Mouse (Mus musculus): ENCODE data around the gene Chil3. TPM values are rescaled to one million over a fixed set of nuclear protein-coding genes. Genes with fewer than 3 reads are reported as not detected.
"Not testable (repeated sequence)": the region's sequence is repeated elsewhere in the genome, so short reads cannot be mapped to it uniquely, and the experiment has no call there.

Gene Chil3
- not detected for total RNA-seq (2021)

DNA sequence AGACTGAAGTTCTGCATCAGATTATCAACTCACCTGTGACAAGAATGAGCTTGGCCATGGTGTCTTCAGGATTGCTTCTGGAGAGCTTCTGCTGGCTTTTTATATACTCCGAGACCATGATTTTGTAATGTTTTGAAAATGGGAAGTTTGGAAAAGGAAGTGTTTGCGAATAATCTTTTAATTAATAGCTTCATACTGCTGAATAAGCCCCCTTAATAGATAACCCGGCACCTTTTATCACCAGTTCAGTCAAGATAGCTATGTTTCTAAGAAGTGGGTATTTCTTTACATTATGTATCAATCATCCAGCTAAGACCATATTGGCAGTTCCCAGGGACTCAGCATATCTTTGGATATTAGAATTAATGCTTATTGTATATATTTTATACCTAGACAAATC, at the start of gene Chil3:
Gene Chil3 (minus strand): TSS at position 101 of the 400 bp plus-strand sequence.
- intact Hi-C loops (cut with DNase I) = no loop called here
- no peak for DNase-seq

DNA sequence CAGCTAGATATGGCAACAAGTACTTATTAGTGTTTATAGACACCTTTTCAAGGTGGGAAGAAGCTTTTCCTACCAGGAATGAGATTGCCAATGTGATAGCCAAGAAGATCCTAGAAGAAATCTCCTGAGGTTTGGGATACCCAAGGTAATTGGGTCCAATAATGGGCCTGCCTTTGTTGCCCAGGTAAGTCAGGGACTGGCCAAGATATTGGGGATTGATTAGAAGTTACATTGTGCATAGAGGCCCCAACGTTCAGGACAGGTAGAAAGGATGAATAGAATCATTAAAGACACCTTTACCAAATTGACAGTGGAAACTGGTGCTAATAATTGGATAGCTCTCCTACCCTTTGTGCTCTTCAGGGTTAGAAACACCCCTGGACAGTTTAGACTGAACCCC, 30.7 kb upstream of the Chil3 start:
- DNase-seq; intact Hi-C loops (cut with DNase I): not testable (repeated sequence)

GRCm38 (mm10) chr3:106197246-106197645, 29.9 kb upstream of the Chil3 start:
- intact Hi-C loops (cut with DNase I); DNase-seq: not testable (repeated sequence)

- intact Hi-C loops (cut with DNase I) = no loop called here
- DNase-seq = no peak
Observed at GRCm38 (mm10) chr3:106196276-106196675, 28.9 kb upstream of the Chil3 start.

DNA sequence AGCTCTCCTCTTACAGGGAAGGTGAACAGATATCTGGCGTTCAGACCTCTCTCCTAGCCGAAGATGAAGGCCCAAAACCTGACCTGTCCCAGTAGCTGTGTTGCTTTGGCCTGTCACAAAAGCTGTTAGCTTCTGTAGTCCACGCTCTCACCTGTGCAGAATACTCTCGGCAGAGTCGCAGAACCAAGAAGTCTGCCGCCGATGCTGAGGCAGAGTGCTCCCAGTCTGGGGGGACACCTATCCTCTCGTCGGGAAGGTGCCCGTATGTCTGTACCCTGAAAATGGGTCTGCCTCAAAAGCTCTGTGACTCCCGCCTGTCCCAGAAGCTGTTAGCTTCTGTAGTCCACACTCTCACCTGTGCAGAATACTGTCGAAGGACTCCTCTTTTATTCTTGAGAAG, 28.1 kb upstream of the Chil3 start:
- intact Hi-C loops (cut with DNase I) = no loop called here
- DNase-seq = no peak

- no peak for DNase-seq
- intact Hi-C loops (cut with DNase I) = no loop called here
Observed at GRCm38 (mm10) chr3:106187991-106188390, 20.6 kb upstream of the Chil3 start.

DNA sequence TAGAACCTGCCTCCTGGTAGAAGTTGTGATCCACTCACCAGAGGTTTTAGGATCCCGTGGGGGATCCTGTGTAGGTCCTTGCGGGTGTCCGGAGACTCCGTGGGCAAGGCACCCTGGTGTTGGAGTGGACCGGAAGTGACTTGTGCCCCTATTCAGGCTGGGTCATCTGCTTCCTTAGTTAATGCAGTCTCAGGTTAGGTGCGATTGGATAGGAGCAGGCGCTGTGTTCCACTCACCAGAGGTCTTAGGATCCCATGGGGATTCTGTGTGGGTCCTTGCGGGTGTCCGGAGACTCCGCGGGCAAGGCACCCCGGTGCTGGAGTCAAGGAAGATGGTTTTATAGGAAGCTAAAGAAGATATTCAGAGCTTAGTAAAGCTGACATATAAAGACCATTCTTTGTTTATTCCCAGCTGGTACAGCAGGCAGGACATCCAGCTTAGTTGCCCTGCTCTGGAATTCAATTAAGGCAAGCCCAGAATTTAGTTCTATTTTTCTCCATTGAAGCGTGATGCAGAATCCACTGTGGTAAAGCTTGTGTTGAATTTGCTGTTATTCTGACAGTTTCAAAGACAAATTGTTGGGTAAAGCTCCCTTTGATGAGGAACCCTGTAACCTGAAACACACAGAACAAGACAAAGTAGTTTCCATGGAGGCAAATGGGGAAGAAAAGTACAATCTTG, 10.3 kb upstream of the Chil3 start:
- intact Hi-C loops (cut with DNase I) = no loop called here

GRCm38 (mm10) chr3:106174971-106175370, 7.6 kb upstream of the Chil3 start:
- DNase-seq; intact Hi-C loops (cut with DNase I): not testable (repeated sequence)

More for the DNA sequence above, 10.3 kb upstream of the Chil3 start:
- no peak for DNase-seq

DNA sequence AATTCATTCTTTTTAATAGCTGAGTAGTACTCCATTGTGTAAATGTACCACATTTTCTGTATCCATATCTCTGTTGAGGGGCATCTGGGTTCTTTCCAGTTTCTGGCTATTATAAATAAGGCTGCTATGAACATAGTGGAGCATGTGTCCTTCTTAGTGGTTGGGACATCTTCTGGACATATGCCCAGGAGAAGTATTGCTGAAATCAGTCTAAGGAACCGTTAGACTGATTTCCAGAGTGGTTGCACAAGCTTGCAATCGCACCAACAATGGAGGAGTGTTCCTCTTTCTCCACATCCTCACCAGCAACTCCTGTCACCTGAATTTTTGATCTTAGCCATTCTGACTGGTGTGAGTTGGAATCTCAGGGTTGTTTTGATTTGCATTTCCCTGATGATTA, 5.1 kb upstream of the Chil3 start:
- intact Hi-C loops (cut with DNase I); DNase-seq: not testable (repeated sequence)

GRCm38 (mm10) chr3:106171135-106171731, 3.9 kb upstream of the Chil3 start:
- intact Hi-C loops (cut with DNase I) = no loop called here
- DNase-seq = no peak

DNA sequence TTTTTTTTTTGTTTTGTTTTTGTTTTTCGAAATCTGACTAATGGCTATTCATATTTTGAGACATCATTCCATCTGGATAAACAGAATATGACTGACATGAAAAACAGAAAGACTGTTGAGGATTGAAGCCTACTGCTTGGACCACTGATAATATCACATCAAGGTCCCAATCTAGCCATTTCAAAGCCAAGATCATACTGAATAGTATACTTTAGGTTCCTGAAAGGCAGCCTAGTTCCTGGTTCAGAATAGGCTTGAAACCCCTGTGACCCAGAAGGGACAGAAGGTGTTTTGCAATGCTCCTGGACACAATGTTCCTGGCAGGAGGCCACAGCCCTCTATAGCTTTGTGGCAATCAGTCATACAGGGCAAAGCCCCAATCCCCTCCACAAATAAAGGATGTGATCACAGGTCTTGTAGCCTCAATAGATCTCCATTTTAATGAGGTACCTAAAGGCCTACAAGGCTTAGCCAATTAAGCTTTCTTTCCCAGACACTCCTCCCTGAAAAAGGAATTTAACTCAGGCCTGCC, 3.2 kb upstream of the Chil3 start:
- intact Hi-C loops (cut with DNase I) = no loop called here

GRCm38 (mm10) chr3:106154413-106154812, 13.0 kb downstream of the Chil3 start:
- intact Hi-C loops (cut with DNase I) = no loop called here
- no peak for DNase-seq

More for the DNA sequence above, 3.2 kb upstream of the Chil3 start:
- DNase-seq = no peak

GRCm38 (mm10) chr3:106144081-106144480, 23.3 kb downstream of the Chil3 start:
- intact Hi-C loops (cut with DNase I) = no loop called here
- DNase-seq = no peak

GRCm38 (mm10) chr3:106131690-106132089, 35.7 kb downstream of the Chil3 start:
- intact Hi-C loops (cut with DNase I) = no loop called here
- DNase-seq = no peak

DNA sequence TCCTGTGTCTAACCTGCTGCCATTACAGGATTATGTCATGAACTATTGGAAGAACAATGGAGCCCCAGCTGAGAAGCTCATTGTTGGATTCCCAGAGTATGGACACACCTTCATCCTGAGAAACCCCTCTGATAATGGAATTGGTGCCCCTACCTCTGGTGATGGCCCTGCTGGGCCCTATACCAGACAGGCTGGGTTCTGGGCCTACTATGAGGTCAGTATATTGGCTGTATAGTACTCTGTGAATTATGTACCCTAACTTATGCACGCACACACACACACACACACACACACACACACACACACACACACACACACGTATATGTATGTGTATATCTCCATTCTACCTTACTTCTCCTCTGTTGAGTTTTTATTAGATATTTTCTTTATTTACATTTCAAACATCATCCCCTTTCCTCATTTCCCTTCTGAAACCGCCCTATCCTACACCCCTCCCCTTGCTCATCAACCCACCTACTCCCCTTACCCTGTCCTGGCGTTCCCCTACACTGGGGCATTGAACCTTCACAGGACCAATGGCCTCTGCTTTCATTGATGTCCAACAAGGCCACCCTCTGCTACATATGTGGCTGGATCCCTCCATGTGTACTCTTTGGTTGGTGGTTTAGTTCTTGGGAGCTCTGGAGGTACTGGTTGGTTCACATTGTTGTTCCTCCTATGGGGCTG, 38.4 kb downstream of the Chil3 start:
- DNase-seq = no peak
- intact Hi-C loops (cut with DNase I) = no loop called here

DNA sequence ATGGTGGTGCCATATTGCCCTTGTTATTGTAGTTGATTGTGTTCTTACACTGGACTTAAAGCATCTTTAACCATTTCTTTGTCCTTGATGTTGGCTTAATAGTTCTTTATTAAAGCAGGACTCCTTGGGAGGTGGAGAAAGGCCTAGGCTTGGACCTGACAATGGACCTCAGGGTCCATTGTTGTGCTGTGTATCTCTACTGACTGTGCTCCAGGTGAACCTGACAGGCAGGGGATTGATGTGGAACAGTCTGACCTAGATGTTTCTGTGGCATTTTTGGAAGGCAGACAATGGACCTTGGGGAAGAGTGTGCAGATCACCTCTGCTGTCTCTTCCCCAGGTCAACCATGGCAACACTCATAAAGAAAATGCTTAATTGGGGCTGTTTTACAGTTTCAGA, 40.4 kb downstream of the Chil3 start:
- intact Hi-C loops (cut with DNase I) = no loop called here
- DNase-seq = no peak

DNA sequence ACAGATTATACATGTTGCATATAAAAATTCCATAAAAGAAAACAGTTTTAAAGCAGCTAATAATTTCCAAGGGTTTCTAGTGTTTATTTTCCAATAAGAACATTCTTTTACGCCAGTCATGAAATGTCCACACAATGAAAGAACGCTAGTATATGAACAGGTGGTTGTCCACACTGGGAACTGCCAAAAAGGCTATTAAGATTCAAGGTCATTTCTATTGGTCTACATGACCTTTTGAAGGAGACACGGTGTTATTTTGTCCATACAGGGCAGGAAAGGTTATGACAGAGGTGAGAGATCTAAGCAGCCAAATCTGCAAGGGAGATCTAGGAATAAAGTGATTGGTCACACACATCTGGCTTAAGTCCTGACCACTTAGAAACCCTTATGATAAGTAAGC, 54.4 kb downstream of the Chil3 start, which contains the start of gene Chia1:
Gene Chia1 (plus strand): TSS at position 301 of the 400 bp plus-strand sequence.
- DNase-seq = no peak
- intact Hi-C loops (cut with DNase I) = no loop called here
